Mouse (Mus musculus): ENCODE data around the gene Gabrb1.

DNA sequence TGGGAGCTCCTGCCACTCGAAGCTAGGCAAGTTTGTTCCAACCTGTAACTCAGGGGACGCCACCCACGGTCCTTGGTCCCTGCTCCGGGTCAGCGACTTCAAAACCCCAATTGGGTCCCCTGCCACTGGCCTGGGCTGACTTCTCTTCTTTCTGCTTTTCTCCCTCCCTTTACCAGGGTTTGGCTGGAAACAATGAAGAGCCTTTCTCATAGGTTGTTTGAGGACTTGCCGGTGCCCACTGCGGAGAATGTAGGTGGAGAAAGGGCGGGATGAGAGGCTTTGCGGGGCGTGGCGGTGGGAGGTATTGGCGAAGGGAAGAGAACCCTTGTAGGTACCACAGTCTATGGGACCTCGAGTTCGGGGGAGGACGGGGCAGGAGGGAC is 193 bp downstream of the Gabrb1 start, which contains the start of gene Gabra4:
- TF ChIP-seq CTCF (IDR thresholded peaks at IDR 0.05; ENCODE audit: low read depth, low read length) = no peak
- TF ChIP-seq EP300 (IDR thresholded peaks at IDR 0.05; ENCODE audit: insufficient read depth, low read depth, low read length) = no peak
- TF ChIP-seq POLR2A (IDR thresholded peaks at IDR 0.05; ENCODE audit: insufficient read depth, low read length) = no peak
